Mouse (Mus musculus) gastrocnemius, adult 8-10 months (tissue): ENCODE data around the gene Dab1. TPM values are rescaled to one million over a fixed set of nuclear protein-coding genes. Genes with fewer than 3 reads are reported as not detected.

Experiments
- DNase-seq, 2 experiments: peaks; one replicate each; pipeline ENCODE4 v3.0.0; 2022; ENCODE audit warnings: low spot score in 2 of 2
- total RNA-seq, 4 experiments: library from RNA; stranded (reverse); gene quantifications; 2 replicates each; pipeline ENCODE4 v1.2.4; 2022

Dab1 gene
- total RNA-seq, 4 experiments from 2014 or later, result not detected

DNA sequence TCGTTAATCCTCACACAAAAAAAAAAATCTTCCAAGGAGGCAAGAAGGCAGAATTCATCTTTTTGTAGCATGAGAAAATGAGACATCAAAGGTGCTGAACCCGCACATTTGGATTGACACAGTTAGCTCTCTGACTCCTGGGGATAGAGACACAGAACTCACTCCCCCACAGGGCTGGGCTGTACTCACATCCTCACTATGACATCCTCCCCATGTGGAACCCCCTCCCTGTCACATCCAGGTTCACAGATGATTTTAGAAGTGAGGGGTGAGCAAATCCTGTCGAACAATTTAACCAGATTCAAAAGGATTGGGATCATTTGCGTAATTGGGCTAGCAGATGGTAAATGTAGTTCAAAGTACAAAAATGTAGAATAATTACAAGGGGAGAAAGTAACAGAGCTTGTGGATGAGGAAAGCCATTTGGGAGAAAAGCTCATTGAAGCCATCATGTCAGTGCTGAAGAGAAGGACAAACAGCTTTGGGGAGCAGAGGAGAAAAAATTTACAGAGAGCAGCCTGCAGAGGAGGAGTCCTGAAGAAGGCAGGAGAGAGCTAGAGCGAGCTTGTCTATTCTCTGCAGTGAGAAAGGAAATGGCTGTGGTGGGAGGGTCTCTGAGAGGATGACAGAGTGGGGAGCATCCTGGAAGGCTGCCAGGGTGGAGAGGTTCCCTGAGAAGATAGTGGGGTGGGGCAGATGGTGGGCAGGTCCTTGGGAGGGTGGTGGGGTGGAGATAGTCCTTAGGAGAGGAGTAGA is 890.2 kb downstream of the Dab1 start:
- no peak for DNase-seq

- DNase-seq, result no peak
Measured at GRCm38 (mm10) chr4:104511855-104512254, 892.7 kb downstream of the Dab1 start.

- DNase-seq, result no peak
Measured at GRCm38 (mm10) chr4:104512513-104512912, 893.4 kb downstream of the Dab1 start.

- DNase-seq, result no peak
Measured at GRCm38 (mm10) chr4:104513622-104514021, 894.5 kb downstream of the Dab1 start.

GRCm38 (mm10) chr4:104514568-104515000 is 895.4 kb downstream of the Dab1 start:
- DNase-seq, result no peak

- DNase-seq, result no peak
Measured at GRCm38 (mm10) chr4:104515681-104516080, 896.5 kb downstream of the Dab1 start.

- no peak for DNase-seq
Measured at GRCm38 (mm10) chr4:104522324-104522723, 903.2 kb downstream of the Dab1 start.

- DNase-seq, result no peak
Measured at GRCm38 (mm10) chr4:104523776-104524175, 904.6 kb downstream of the Dab1 start.

GRCm38 (mm10) chr4:104529905-104530646 is 910.9 kb downstream of the Dab1 start:
- DNase-seq, result no peak

- no peak for DNase-seq
Measured at GRCm38 (mm10) chr4:104532846-104533245, 913.7 kb downstream of the Dab1 start.

GRCm38 (mm10) chr4:104538420-104538819 is 919.3 kb downstream of the Dab1 start:
- no peak for DNase-seq

GRCm38 (mm10) chr4:104539047-104539446 is 919.9 kb downstream of the Dab1 start:
- DNase-seq, result no peak

- no peak for DNase-seq
Measured at GRCm38 (mm10) chr4:104547091-104547490, 927.9 kb downstream of the Dab1 start.

GRCm38 (mm10) chr4:104548287-104548686 is 929.1 kb downstream of the Dab1 start:
- DNase-seq, result no peak

DNA sequence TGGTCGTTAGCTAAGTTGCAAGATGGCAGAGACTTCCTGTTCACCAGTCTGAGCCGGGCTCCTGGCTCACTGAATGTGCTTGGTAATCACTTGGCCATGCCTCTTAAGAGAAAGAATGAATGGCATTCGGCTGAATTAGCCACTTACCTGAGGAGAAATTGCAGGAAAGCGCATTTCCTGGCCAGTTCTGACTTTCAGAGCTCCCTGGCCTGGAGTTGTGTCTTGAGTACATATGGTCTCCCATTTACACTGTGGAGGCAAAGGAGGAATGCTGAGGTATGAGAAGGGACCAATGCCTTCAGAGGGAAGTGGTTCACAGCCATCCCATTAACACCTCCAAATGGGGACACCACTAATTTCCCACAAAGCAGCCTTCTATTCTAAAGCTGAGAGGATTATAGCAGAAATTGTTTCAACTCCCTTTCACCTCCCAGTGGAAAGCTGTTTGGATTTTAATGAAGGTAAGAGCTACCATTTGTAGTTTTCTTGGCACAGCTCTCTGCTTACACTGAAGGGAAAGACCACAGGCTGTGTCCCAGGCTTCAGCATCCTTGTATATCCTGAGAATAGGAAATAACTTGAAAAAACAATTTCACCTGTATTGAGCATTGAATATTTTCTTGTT is 931.5 kb downstream of the Dab1 start:
- DNase-seq, result no peak

GRCm38 (mm10) chr4:104551390-104552070 is 932.4 kb downstream of the Dab1 start:
- no peak for DNase-seq

DNA sequence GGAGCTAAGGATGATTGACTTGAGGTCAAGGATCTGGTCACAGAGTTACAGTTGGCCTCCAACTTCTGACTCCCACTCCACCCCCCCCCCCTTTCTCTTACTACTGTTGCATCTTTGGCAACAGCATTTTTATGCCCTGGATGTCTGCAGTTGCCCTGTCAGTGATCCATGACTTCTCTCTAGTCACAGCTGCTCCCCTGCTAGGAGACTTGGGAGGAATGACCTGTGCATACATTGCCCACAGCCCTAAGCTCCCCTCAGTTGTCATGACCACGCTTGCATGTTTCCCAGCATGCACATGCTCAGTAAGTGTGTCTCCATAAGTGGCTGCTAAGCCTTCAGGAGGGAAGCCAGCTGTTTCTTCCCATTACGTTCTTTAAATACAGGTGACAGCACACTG is 936.2 kb downstream of the Dab1 start:
- DNase-seq, result no peak

GRCm38 (mm10) chr4:104563512-104563911 is 944.4 kb downstream of the Dab1 start:
- no peak for DNase-seq

GRCm38 (mm10) chr4:104570523-104570922 is 951.4 kb downstream of the Dab1 start:
- no peak for DNase-seq

DNA sequence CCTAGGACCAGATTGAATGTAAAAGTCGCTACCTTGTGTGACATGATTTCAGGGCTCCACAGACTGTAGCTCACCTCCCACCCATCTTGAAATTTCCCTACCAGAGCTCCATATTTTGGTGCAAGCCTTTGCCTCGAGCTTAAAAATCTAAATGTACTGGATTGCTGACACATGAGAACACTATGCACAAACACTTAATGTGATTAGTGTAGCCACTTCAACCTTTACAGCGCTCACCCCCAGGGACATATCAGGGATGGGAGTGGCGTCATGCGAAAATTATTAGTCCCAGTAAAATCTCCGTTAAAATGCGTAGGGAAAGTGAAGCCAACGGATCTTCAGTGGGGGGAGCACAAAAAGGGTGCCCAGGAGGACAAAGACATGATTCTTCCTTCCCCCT is 953.3 kb downstream of the Dab1 start:
- no peak for DNase-seq

DNA sequence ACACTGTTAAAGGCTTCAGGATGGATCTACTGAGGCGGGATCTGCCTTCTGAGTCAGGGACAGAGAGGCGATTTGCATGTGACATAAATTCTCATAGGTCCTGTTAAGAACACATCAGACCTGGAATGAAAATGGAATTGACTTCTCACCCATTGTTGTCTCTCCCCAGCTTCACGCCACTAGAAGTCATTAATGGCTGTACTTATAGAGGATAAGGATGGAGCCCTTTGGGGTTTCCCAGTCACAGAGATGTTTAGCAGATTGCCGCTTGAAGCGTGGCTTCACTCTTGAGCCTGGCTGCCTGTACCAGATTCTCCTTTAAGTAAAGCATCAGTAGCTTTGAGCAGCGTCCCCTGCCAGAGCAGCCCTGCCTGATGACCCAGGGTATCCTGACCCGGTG is 954.3 kb downstream of the Dab1 start:
- no peak for DNase-seq

GRCm38 (mm10) chr4:104578370-104578769 is 959.2 kb downstream of the Dab1 start:
- no peak for DNase-seq
